Mouse (Mus musculus) midbrain, embryonic 15.5 days (tissue): ENCODE measurements at regions not wholly inside any gene's neighbourhood (a gene's known extent, or its start where the extent isn't known, plus 50 kb on each side); places are given as distances from the start of the nearest gene placed in this dataset.
A peak's percentile ranks its signal among the peaks of the same experiment; 100 is the strongest.

Source experiments
- ATAC-seq: fragments of 200-750 bp; cut with Nextera tagmentation; replicated peaks from 2 replicates; pipeline ENCODE4 v1.8.0; 2017; ENCODE audit warnings: moderate TSS enrichment
- H3K27ac ChIP-seq: fragments of 300-500 bp; sonication (generic); 2 replicates; pipeline ENCODE4 v1.5.1; 2015; ENCODE audit warnings: mild to moderate bottlenecking, inconsistent platforms
- H3K27me3 ChIP-seq: fragments of 300-500 bp; sonication (generic); replicated peaks from 2 replicates; pipeline ENCODE4 v1.6.1; 2015; ENCODE audit warnings: inconsistent platforms
- H3K36me3 ChIP-seq: fragments of 300-500 bp; sonication (generic); replicated peaks from 2 replicates; pipeline ENCODE4 v1.6.1; 2015; ENCODE audit warnings: inconsistent platforms
- H3K4me1 ChIP-seq: fragments of 300-500 bp; sonication (generic); 2 replicates; pipeline ENCODE4 v1.6.1; 2015; ENCODE audit warnings: inconsistent platforms
- H3K4me2 ChIP-seq: fragments of 300-500 bp; sonication (generic); 2 replicates; pipeline ENCODE4 v1.6.1; 2015; ENCODE audit warnings: inconsistent platforms, mild to moderate bottlenecking, moderate library complexity
- H3K4me3 ChIP-seq: fragments of 300-500 bp; sonication (generic); 2 replicates; pipeline ENCODE4 v1.5.1; 2015; ENCODE audit warnings: mild to moderate bottlenecking, inconsistent platforms
- H3K9ac ChIP-seq: fragments of 300-500 bp; sonication (generic); 2 replicates; pipeline ENCODE4 v1.6.1; 2015; ENCODE audit warnings: mild to moderate bottlenecking, inconsistent platforms
- H3K9me3 ChIP-seq: fragments of 300-500 bp; sonication (generic); 2 replicates; pipeline ENCODE4 v1.6.1; 2016; ENCODE audit warnings: inconsistent platforms
- WGBS: fragments of 180-500 bp; shearing (Covaris S2); methylation state at CpG from one replicate; pipeline ENCODE4 v1.1.7; 2015; ENCODE audit warnings: mixed read lengths; 5-methylcytosine and 5-hydroxymethylcytosine counted together

- no peak overlapping the region for H3K27ac ChIP-seq
- H3K4me3 ChIP-seq = no peak overlapping the region
- H3K9ac ChIP-seq = no peak overlapping the region
- no peaks in the 10 kb centered on the region for H3K4me1 ChIP-seq
- 67% methylated on average over 9 of the region's 9 CpGs for WGBS
- no peaks in the 10 kb centered on the region for H3K9me3 ChIP-seq
- no peak overlapping the region for H3K4me2 ChIP-seq
- no peaks in the 10 kb centered on the region for H3K36me3 ChIP-seq
- H3K27me3 ChIP-seq = no peaks in the 10 kb centered on the region
- peak; percentile 45; the same call in 1 of the 2 replicates for ATAC-seq
These were observed 95.2 kb upstream of the Defb41 start for GRCm38 (mm10) chr1:18359951-18360731.

GRCm38 (mm10) chr1:18338871-18339270, 73.9 kb upstream of the Defb41 start:
- no peak overlapping the region for H3K9ac ChIP-seq
- H3K4me3 ChIP-seq = no peak overlapping the region
- no peaks in the 10 kb centered on the region for H3K27me3 ChIP-seq
- no peaks in the 10 kb centered on the region for H3K9me3 ChIP-seq
- no peaks in the 10 kb centered on the region for H3K36me3 ChIP-seq
- H3K4me1 ChIP-seq = no peaks in the 10 kb centered on the region
- H3K4me2 ChIP-seq = no peak overlapping the region
- 87% methylated on average over 1 of the region's 1 CpGs for WGBS
- no peak overlapping the region for H3K27ac ChIP-seq
- no peak; the same call in 1 of the 2 replicates for ATAC-seq
